Mouse (Mus musculus) 3134 (cell line): ENCODE measurements around the gene Prlr.

ENCODE experiments used
- DNase-seq: peaks from one replicate; pipeline ENCODE4 v3.0.0-alpha.2; 2011; ENCODE audit warnings: low spot score; ENCODE audit not compliant: insufficient read length; ENCODE audit errors: extremely low read depth

Prlr gene

GRCm38 (mm10) chr15:10228636-10229035 lies 51.6 kb downstream of the Prlr start:
- DNase-seq = no peak

- no peak for DNase-seq
These were observed 58.9 kb downstream of the Prlr start for GRCm38 (mm10) chr15:10235977-10236376.

GRCm38 (mm10) chr15:10236812-10237211 lies 59.8 kb downstream of the Prlr start:
- DNase-seq = no peak

- DNase-seq = no peak
These were observed 61.4 kb downstream of the Prlr start for GRCm38 (mm10) chr15:10238454-10238853.

- no peak for DNase-seq
These were observed 63.3 kb downstream of the Prlr start for GRCm38 (mm10) chr15:10240228-10240795.

DNA sequence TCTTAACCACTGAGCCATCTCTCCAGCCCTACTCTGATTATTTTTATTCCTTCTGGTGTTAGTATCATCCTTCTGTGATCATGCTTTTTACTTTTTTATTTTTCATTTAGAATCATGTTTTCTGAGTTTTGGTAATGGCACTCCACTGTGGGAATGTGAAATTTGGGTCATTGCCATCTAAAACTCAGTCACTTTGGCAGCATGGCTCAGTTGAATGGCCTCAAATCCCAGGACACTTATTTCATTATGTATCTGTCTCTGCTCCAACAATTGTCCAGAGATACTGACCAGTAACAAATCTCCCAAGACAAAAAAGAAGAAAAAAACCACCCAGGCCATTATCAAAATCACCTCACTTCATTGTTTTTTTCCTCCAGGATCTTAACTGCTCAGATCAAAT lies 65.2 kb downstream of the Prlr start:
- DNase-seq = no peak

- DNase-seq = no peak
These were observed 72.2 kb downstream of the Prlr start for GRCm38 (mm10) chr15:10249285-10249684.

DNA sequence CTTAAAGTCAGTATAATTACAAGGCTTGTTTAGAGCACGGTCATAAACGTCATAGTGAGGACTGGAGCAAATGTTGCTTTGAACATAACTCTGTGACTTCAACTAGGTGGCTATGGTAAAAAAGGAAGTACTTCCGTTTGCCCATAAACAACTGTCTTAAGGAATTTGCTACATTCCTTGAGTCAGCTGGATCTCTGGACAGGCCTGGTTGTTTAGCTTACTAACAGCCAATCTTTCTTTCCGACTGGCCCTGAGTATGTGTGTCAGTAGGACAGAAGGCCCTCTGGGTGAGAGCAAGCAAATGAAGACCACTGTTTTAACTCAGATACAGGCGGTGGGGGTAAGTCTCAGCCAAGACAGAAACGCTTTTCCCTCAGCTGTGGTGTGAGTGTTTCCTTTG lies 73.7 kb downstream of the Prlr start:
- DNase-seq = no peak

DNA sequence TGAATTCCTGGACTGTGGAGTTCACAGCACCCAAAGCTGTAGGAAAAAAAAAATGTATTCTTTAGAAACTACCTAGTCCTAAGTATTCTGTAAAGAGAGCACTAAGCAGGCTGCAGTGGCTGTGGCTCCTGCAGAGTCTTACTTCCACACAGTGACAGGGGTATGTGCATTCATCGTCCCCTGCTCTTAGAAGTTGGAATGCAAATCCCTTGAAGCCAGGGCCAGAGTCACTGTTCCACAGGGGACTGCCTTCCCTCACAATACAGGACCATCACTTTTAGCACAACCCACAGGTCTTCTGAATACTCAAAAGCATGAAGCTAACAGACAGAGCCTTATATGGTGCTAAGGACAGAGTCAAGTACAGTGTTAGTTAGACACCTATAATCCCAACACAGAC lies 75.5 kb downstream of the Prlr start:
- no peak for DNase-seq

- no peak for DNase-seq
These were observed 85.2 kb downstream of the Prlr start for GRCm38 (mm10) chr15:10262219-10262618.

DNA sequence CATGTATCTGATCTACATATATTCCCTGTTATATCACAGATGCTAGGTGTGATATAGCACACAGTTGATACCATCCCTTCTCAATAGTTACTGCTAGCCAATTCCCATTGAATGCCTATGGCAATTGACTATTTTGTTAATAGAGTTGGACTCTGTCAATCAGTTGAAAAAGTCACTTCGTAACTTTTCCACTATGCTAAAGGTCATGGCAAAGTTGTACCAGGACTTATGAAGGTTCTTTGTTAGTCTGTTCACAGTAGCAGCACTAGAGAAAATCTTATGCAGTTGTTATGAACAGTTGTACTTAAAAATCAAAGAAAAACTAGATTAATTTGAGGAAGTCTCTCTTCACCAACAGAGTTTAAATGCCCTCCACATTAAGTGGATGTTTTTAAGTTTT lies 85.6 kb downstream of the Prlr start:
- no peak for DNase-seq

GRCm38 (mm10) chr15:10263420-10263819 lies 86.4 kb downstream of the Prlr start:
- no peak for DNase-seq

DNA sequence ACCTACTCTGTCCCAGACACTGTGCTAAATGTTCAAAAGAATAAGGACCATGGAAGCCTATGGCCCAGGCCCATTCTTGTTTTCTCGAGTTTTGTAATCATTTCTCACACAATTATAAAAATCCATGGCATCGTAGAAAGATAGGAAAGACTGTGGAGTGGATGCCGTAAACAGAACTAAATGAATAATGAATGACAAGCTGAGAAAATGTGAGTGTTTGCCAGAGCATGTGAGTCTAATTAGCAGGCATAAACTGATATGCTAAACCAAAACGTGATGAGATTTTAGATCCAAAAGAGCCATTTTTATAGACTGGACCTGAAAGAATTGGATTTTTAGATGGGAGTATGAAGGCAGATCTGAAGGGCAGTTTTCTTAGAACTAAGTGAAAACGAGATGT lies 87.8 kb downstream of the Prlr start:
- DNase-seq = no peak

DNA sequence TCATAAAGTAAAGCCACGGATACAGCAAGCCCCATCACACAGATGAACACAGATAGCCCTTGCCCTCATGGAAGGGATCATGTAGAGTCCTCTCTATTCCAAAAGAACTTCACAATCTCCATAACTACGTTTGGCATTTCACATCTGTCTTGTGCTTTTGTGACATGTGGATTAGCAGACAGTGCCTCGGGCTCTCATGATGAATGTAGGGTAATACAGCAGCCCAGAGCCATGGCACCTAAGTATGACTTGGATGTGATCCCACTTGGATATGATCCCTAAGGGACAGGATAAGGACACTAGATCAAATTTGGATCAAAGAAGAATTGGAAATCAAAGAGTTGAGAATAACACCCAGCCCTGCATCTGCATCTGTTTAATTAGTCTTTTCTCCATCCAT lies 90.2 kb downstream of the Prlr start:
- DNase-seq = no peak

DNA sequence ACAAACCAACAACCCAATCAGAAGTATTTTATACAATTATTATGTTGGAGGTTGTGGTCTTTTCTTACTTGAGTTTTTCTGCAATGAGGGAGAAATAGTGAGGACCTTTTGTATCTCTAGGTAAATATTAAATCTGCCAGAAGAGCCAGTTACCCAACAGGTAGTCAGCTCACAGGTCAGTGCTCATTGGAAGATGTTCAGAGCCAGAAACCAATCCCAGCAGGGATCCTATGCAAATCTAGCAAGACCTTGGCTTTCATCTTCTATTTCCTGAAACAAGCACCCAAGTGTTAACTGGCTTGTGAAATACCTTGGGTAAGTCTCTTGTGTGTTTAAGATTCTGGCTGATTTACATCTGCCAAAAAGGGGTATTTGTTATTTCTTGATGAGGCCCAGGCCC lies 99.3 kb downstream of the Prlr start:
- DNase-seq = no peak

- DNase-seq = no peak
These were observed 100.4 kb downstream of the Prlr start for GRCm38 (mm10) chr15:10277461-10277860.

GRCm38 (mm10) chr15:10281546-10281945 lies 104.5 kb downstream of the Prlr start:
- DNase-seq = no peak

GRCm38 (mm10) chr15:10283661-10284060 lies 106.6 kb downstream of the Prlr start:
- DNase-seq = no peak

- no peak for DNase-seq
These were observed 119.5 kb downstream of the Prlr start for GRCm38 (mm10) chr15:10296570-10296969.

DNA sequence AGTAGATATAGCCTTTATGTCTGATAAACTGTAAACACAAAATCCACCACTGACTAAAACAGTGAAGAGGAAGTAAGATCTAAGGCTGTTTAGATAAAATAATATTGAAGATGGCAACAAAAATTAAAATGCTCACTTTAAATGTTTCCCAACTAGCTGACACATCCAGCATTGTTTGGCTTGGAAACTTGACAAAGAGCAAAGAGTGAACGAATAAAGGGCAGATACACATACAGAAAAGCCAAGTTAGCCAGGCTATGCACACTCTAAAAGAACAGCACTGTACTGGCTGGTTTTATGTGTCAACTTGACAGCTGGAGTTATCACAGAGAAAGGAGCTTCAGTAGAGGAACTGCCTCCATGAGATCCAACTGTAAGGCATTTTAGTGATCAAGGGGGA lies 121.0 kb downstream of the Prlr start:
- DNase-seq = no peak

GRCm38 (mm10) chr15:10299467-10299866 lies 122.4 kb downstream of the Prlr start:
- no peak for DNase-seq

DNA sequence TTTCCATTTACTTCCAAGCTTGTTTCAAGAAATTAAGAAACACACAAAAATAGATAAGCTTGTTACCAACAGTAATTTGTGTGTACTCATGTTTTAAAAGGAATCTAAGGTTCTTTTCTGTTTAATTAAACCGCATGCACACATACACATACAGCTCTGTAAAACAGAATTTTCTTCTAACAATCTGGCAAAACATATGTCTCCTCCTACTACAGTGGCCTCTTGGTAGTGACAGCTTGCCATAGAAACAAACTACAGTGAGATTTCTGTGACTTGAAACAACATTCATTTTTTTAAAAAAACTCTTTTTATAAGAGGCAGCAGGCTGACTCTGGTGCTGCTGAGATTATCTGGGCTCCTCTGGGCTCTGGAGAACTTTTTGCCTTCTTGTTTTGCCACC lies 129.4 kb downstream of the Prlr start:
- DNase-seq = no peak

DNA sequence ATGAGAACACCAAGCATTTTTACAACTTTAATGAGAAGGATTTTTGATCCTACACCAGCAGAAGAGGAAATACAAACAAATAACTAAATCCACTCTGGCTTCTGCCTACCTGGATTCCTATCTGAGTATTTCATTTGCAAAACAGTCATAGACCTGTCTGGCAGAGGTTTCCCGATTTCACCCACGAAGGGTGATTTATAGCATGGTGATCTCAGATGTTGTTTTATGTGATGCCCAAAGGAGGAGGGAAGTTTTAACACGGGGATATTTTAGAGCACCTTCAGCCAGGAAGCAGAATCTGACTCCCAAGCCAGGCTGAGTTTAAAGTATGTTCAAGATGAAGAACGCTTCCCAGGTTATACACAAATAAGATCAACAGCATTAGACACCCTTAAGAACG lies 134.8 kb downstream of the Prlr start:
- DNase-seq = no peak
